Mouse (Mus musculus): ENCODE measurements around the gene Cox7a1. TPM values are rescaled to one million over a fixed set of nuclear protein-coding genes. Genes with fewer than 3 reads are reported as not detected.
A peak's percentile ranks its signal among the peaks of the same experiment; 100 is the strongest.

The Cox7a1 gene
- polyA plus RNA-seq, 1 experiment: 14.3 TPM

- H3K27ac ChIP-seq (ENCODE audit: insufficient read depth, low read depth, low read length): no peak overlapping the region
- peak overlapping the region; percentile 14; the same call in 1 of the 2 replicates for H3K4me3 ChIP-seq (ENCODE audit: insufficient read depth, low read length)
Measured at GRCm38 (mm10) chr7:30216723-30217151, 32.8 kb downstream of the Cox7a1 start.

DNA sequence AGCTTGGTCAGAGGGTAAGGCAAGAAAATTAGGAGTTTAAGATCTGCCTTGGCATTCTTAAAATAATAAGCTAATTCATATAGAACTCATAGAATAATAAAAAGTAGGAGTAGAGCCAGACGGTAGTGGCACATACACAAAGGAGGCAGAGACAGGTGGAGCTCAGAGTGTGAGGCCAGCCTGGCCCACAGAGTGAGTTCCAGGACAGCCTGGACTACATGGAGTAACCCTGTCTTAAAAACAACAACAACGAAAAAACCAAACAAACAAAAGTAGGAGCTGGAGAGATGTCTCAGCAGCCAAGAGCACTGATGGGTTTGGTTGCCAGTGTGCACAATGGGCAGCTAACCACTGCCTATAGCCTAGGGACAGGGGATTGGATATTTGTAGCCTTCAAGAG, 33.3 kb downstream of the Cox7a1 start:
- no peak overlapping the region for H3K27ac ChIP-seq (ENCODE audit: insufficient read depth, low read depth, low read length)
- peaks cover 13% of the 10 kb centered on the region for H3K4me1 ChIP-seq (ENCODE audit: control insufficient read depth, insufficient read depth, low read length)
- TF ChIP-seq POLR2A (IDR thresholded peaks at IDR 0.05; ENCODE audit: borderline replicate concordance, low read depth, low read length) (no peak), CTCF (IDR thresholded peaks at IDR 0.05; ENCODE audit: low read depth, low read length) (no peak)

More at GRCm38 (mm10) chr7:30216723-30217151, 32.8 kb downstream of the Cox7a1 start:
- peaks cover 13% of the 10 kb centered on the region for H3K4me1 ChIP-seq (ENCODE audit: control insufficient read depth, insufficient read depth, low read length)
- TF ChIP-seq CTCF (IDR thresholded peaks at IDR 0.05; ENCODE audit: low read depth, low read length) (peak; percentile 78), POLR2A (IDR thresholded peaks at IDR 0.05; ENCODE audit: borderline replicate concordance, low read depth, low read length) (no peak)

GRCm38 (mm10) chr7:30219293-30220007, 35.5 kb downstream of the Cox7a1 start:
- H3K4me3 ChIP-seq (ENCODE audit: insufficient read depth, low read length): peak overlapping the region; percentile 36
- TF ChIP-seq CTCF (IDR thresholded peaks at IDR 0.05; ENCODE audit: low read depth, low read length) (no peak), POLR2A (IDR thresholded peaks at IDR 0.05; ENCODE audit: borderline replicate concordance, low read depth, low read length) (no peak)
- peaks cover 13% of the 10 kb centered on the region for H3K4me1 ChIP-seq (ENCODE audit: control insufficient read depth, insufficient read depth, low read length)
- H3K27ac ChIP-seq (ENCODE audit: insufficient read depth, low read depth, low read length): no peak overlapping the region

More for the DNA sequence above, 33.3 kb downstream of the Cox7a1 start:
- H3K4me3 ChIP-seq (ENCODE audit: insufficient read depth, low read length): no peak overlapping the region

GRCm38 (mm10) chr7:30220008-30220356, 36.0 kb downstream of the Cox7a1 start:
- TF ChIP-seq POLR2A (IDR thresholded peaks at IDR 0.05; ENCODE audit: borderline replicate concordance, low read depth, low read length): no peak
- no peak for TF ChIP-seq CTCF (IDR thresholded peaks at IDR 0.05; ENCODE audit: low read depth, low read length)
- Histone ChIP-seq H3K4me3 (ENCODE audit: insufficient read depth, low read length) (peak overlapping the region; percentile 36; the same call in 1 of the 2 replicates), H3K27ac (ENCODE audit: insufficient read depth, low read depth, low read length) (no peak overlapping the region), H3K4me1 (ENCODE audit: control insufficient read depth, insufficient read depth, low read length) (peaks cover 13% of the 10 kb centered on the region)

DNA sequence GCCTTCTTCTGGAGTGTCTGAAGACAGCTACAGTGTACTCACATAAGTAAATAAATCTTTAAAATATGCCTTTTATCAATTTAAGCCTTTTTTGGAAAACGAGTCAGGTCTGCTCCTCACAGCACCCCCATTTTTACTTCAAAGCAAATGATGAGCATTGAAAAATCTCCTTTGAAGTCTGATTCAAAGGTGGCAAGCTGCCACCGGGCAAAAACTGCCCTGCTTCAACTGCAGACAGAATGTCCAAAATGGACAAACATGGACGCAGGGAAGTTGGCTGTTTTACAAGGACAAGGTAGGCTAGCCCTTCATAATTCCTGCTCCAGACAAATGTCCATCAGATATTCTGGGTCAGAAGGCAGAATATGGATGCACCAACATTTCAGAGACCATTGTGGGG, 37.5 kb downstream of the Cox7a1 start:
- Histone ChIP-seq H3K4me1 (ENCODE audit: control insufficient read depth, insufficient read depth, low read length) (peaks cover 13% of the 10 kb centered on the region), H3K4me3 (ENCODE audit: insufficient read depth, low read length) (no peak overlapping the region), H3K27ac (ENCODE audit: insufficient read depth, low read depth, low read length) (no peak overlapping the region)
- TF ChIP-seq CTCF (IDR thresholded peaks at IDR 0.05; ENCODE audit: low read depth, low read length) (no peak), POLR2A (IDR thresholded peaks at IDR 0.05; ENCODE audit: borderline replicate concordance, low read depth, low read length) (no peak)

GRCm38 (mm10) chr7:30222205-30222604, 38.3 kb downstream of the Cox7a1 start:
- H3K4me1 ChIP-seq (ENCODE audit: control insufficient read depth, insufficient read depth, low read length): peaks cover 12% of the 10 kb centered on the region
- H3K27ac ChIP-seq (ENCODE audit: insufficient read depth, low read depth, low read length): no peak overlapping the region
- no peak for TF ChIP-seq POLR2A (IDR thresholded peaks at IDR 0.05; ENCODE audit: borderline replicate concordance, low read depth, low read length)
- no peak for TF ChIP-seq CTCF (IDR thresholded peaks at IDR 0.05; ENCODE audit: low read depth, low read length)
- no peak overlapping the region for H3K4me3 ChIP-seq (ENCODE audit: insufficient read depth, low read length)

DNA sequence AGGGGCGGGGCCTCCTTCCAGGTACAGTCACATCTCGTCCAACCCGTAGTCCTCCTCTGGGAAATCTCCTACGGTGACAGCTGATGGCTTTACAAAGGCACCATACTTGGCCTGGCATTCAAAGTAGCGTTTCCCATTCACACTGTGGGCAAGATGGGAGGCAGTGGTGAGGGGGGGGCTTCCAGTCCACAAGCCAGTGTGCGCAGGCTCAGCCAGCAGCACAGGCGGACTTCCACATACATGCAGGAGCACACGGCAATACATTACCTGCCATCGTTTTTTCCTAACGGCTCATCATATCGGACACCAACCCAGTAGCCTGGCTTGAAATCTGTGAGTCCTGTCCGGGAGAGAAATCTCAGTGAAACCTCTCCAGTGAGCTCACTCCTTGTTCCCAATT, 40.3 kb downstream of the Cox7a1 start:
- Histone ChIP-seq H3K4me3 (ENCODE audit: insufficient read depth, low read length) (no peak overlapping the region), H3K27ac (ENCODE audit: insufficient read depth, low read depth, low read length) (no peak overlapping the region), H3K4me1 (ENCODE audit: control insufficient read depth, insufficient read depth, low read length) (peaks cover 7% of the 10 kb centered on the region)
- TF ChIP-seq CTCF (IDR thresholded peaks at IDR 0.05; ENCODE audit: low read depth, low read length): no peak
- TF ChIP-seq POLR2A (IDR thresholded peaks at IDR 0.05; ENCODE audit: borderline replicate concordance, low read depth, low read length): no peak

- 0 out of 2 replicates have a peak, but pooled peaks cover 4% of the 10 kb centered on the region for H3K4me1 ChIP-seq (ENCODE audit: control insufficient read depth, insufficient read depth, low read length)
- no peak overlapping the region for H3K27ac ChIP-seq (ENCODE audit: insufficient read depth, low read depth, low read length)
- H3K4me3 ChIP-seq (ENCODE audit: insufficient read depth, low read length): peak overlapping the region; percentile 78
- TF ChIP-seq CTCF (IDR thresholded peaks at IDR 0.05; ENCODE audit: low read depth, low read length) (no peak), POLR2A (IDR thresholded peaks at IDR 0.05; ENCODE audit: borderline replicate concordance, low read depth, low read length) (no peak)
Measured at GRCm38 (mm10) chr7:30231328-30231668, 47.4 kb downstream of the Cox7a1 start.

DNA sequence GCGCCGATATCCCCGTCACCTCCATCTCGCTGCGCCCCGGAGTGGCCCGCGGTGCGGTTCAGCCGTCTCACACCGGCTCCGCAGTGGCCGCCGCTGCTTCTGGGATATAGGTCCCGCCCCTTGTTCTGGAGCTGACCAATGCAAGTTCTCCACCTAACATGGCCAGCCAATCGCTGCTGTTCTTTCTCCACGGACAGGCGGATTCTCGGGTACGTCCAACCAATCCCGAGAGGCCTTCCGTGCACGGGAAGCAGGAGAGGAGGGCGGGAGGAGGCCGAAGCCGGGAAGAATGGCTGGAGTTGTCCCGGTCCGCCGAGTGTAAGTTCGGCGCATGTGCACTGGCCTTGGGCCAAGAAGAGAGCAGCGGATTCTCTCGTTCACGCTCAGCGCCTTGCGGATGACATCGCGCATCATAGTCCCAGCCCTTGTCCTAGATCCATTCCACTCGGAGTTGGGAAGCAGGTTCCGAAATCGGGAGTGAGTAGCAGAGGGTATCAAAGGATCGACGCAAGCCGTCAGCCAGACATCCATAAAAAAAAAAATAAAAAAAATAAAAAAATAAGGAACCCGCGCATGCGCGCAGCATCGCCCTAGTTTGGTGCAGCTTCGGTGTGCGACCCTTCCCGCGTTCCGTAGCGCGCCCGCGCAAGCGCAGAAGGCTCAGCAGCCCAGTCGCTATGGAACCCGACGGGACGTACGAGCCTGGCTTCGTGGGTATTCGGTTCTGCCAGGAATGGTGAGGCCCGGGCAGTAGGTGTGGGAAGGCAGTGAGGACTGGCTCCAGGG, 47.9 kb downstream of the Cox7a1 start, which contains the start of the genes Polr2i and Tbcb:
Gene Polr2i, plus strand, starts transcription at position 280 of the 786 bp plus-strand sequence.
Gene Tbcb, minus strand, starts transcription at position 604 of the 786 bp plus-strand sequence.
- 0 out of 2 replicates have a peak, but pooled peaks cover 4% of the 10 kb centered on the region for H3K4me1 ChIP-seq (ENCODE audit: control insufficient read depth, insufficient read depth, low read length)
- no peak for TF ChIP-seq CTCF (IDR thresholded peaks at IDR 0.05; ENCODE audit: low read depth, low read length)
- peak; percentile 62; the same call in 1 of the 2 replicates for TF ChIP-seq POLR2A (IDR thresholded peaks at IDR 0.05; ENCODE audit: borderline replicate concordance, low read depth, low read length)
- peak within 1 kb of the TSS; percentile 84 for H3K27ac ChIP-seq (ENCODE audit: insufficient read depth, low read depth, low read length)
- H3K4me3 ChIP-seq (ENCODE audit: insufficient read depth, low read length): peak within 1 kb of the TSS; percentile 78
